Mouse (Mus musculus): ENCODE data around the gene Mtif3. TPM values are rescaled to one million over a fixed set of nuclear protein-coding genes. Genes with fewer than 3 reads are reported as not detected.
"Not testable (repeated sequence)": the region's sequence is repeated elsewhere in the genome, so short reads cannot be mapped to it uniquely, and the experiment has no call there.

Gene Mtif3
- polyA plus RNA-seq, 1 experiment from 2014 or later: 39.6 TPM

DNA sequence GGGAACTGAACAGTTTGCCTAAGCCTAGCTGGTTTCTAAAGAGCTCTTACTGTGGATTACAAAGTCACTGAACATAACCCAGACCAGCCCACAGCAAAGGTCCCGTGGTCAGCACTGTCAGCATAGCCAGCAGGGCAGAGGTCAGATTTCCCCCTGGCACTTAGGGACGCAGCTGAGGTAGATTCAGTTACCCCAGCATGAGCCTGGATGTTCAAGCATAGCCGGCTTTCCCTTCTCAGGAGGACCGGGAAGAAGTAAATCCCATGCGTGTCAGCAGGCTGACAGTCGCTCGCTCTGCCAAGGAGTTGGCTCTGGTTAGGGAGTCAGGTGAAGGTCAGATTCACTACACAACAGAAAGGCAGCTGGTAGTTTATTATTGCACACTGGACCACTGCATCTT lies 9.0 kb downstream of the Mtif3 start:
- in situ Hi-C loops (cut with MboI; ENCODE audit: low pct_unique_long_range_greater_than_20kb): no loop called here
- ChIA-PET POLR2A (no interaction called here), CTCF (no interaction called here)
- no peaks in the 10 kb centered on the region for H3K27me3 ChIP-seq
- ATAC-seq (no peak), DNase-seq (ENCODE audit: low read depth, low spot score) (no peak)
- no peak for TF ChIP-seq CTCF (IDR thresholded peaks at IDR 0.05)

DNA sequence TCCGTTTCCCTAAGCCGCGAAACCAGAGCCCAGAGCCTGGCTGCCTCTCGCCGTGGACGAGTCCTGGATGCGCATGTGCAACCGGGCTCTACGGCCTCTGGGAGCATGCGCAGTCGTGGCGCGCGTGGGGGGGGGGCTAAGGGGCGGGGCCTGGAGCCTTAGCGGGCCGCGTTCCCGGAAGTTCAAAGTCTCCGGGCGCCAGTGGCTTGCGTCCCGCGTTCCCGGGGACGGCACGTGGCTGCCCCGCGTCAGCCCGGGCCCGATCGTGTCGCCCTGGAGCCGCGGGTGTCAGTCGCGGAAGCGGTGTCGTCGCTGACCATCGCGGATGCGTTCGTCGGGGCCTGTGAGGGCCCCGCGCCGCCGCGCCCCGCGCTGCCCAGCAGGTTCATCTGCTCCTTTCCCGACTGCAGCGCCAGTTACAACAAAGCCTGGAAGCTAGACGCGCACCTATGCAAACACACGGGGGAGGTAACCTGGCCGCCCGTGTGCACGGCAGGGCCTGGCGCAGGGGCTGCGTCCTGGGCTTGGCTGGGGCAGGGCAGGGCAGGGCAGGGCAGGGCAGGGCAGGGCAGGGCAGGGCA lies 15.0 kb downstream of the Mtif3 start, which contains the start of gene Gtf3a:
Gene Gtf3a (plus strand): TSS at position 150 of the 581 bp plus-strand sequence.
- peak; percentile 50 for DNase-seq (ENCODE audit: low read depth, low spot score)
- POLR2A ChIA-PET: interaction anchor here (1.0 kb wide), 2 partner anchors 9 to 11 kb away, joined by 3 read pairs; no protein-coding TSS in a partner anchor
- in situ Hi-C loops (cut with MboI; ENCODE audit: low pct_unique_long_range_greater_than_20kb): no loop called here

DNA sequence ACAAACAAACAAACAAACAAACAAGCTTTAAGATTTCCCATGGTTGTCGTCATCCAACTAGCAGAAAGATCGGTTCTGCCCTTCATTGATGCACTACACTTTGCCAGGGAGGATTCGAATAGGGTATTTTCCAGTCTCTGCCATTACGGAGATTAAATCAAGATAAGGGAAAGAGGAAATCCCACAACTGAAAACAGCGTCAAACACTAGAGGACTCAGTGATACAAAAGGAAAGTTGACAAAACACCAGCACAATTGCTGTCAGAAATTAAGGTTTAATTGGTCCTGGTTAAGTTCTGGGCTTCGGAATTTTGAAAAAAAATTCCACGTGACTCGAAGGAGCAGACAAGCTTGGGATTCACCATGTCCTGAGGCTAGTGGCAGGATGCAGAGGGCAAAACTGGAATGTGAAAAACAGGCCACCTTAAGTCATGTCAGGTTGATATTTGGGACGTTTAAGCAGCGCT lies 15.5 kb downstream of the Mtif3 start:
- in situ Hi-C loops (cut with MboI; ENCODE audit: low pct_unique_long_range_greater_than_20kb): no loop called here
- DNase-seq (ENCODE audit: low read depth, low spot score) (no peak), ATAC-seq (peak; percentile 2)
- CTCF ChIA-PET: interaction anchor here (1.3 kb wide), 1 partner anchor 13 kb away, joined by 3 read pairs; no protein-coding TSS in a partner anchor
- POLR2A ChIA-PET: interaction anchor here (0.6 to 1.0 kb wide), 2 partner anchors 8 to 75 kb away, joined by 3 to 7 read pairs; no protein-coding TSS in a partner anchor
- no peaks in the 10 kb centered on the region for H3K27me3 ChIP-seq
- TF ChIP-seq CTCF (IDR thresholded peaks at IDR 0.05): no peak

More for the DNA sequence above, 15.0 kb downstream of the Mtif3 start, which contains the start of gene Gtf3a:
- CTCF ChIA-PET: interaction anchor here (1.3 kb wide), 1 partner anchor 12 kb away, joined by 3 read pairs; no protein-coding TSS in a partner anchor
- H3K27me3 ChIP-seq: no peaks in the 10 kb centered on the region
- TF ChIP-seq CTCF (IDR thresholded peaks at IDR 0.05): no peak
- ATAC-seq: peak; percentile 64

DNA sequence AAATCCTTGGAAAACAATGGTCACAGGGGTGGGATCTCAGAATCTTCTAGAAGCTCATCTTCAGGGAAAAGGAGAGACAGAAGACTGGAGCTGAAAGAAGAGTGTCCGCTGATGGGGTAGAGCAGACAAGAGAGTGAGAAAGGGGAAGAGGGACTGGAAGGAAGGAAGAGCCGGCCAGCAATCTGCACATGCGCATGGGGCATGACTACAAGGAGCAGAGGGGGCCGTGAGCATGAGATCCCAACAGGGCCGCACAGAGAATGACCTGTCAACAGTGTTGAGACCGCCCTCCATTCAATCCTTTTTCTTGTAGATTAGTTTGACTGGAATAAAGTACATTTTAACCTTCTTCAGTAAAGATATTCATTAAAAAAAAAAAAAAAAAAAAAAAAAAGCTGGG lies 16.1 kb downstream of the Mtif3 start:
- in situ Hi-C loops (cut with MboI; ENCODE audit: low pct_unique_long_range_greater_than_20kb): no loop called here
- DNase-seq (ENCODE audit: low read depth, low spot score) (no peak), ATAC-seq (no peak)
- no peaks in the 10 kb centered on the region for H3K27me3 ChIP-seq
- ChIA-PET CTCF (interaction anchor here (1.1 to 1.3 kb wide), 2 partner anchors 13 to 280 kb away, joined by 3 to 4 read pairs; no protein-coding TSS in a partner anchor), POLR2A (interaction anchor here (0.6 kb wide), 2 partner anchors 74 to 355 kb away, joined by 3 to 7 read pairs; no protein-coding TSS in a partner anchor)
- TF ChIP-seq CTCF (IDR thresholded peaks at IDR 0.05): no peak

DNA sequence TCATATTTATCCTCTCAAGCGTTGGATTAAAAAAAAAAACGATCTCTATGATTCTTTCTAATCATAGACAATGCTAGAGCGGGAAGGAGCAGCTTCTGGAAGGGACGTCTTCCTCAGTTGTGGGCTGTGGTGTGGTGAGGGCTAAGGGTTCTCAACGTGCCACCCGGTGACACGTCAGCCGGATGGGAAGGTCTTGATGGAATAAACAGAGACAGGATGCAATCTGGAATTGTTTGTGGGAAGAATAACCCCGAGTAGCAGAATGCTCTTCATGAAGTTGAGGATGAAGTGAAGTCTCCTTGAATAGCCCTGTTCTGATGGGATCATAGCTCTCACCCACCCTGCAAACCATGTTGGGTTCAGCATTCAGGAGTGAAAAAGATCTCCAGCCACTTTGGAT lies 16.9 kb downstream of the Mtif3 start:
- no peak for DNase-seq (ENCODE audit: low read depth, low spot score)
- CTCF ChIA-PET: interaction anchor here (1.1 to 1.4 kb wide), 2 partner anchors 241 to 280 kb away, joined by 3 to 4 read pairs; no protein-coding TSS in a partner anchor
- no peak for ATAC-seq
- in situ Hi-C loops (cut with MboI; ENCODE audit: low pct_unique_long_range_greater_than_20kb): no loop called here
- POLR2A ChIA-PET: interaction anchor here (0.6 kb wide), 1 partner anchor 356 kb away, joined by 3 read pairs; no protein-coding TSS in a partner anchor
- TF ChIP-seq CTCF (IDR thresholded peaks at IDR 0.05): no peak
- no peaks in the 10 kb centered on the region for H3K27me3 ChIP-seq

DNA sequence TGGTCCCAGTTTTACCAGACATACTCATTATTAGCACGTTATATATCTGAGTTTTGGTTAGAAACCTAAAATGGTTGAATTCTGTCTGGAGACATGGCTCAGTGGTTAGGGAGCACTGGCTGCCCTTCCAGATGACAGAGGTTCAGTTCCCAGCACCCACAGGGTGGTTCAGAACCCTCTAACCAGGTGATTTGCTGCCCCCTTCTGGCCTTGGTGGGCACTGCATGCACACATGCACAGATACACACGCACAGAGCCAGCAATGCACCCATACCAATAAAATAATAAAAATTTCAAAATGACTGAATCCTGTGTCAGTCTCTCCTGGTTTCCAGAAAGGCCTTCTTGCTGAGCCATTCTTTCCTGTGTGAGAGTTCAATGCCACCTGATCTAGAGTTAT lies 19.0 kb downstream of the Mtif3 start:
- ATAC-seq: no peak

DNA sequence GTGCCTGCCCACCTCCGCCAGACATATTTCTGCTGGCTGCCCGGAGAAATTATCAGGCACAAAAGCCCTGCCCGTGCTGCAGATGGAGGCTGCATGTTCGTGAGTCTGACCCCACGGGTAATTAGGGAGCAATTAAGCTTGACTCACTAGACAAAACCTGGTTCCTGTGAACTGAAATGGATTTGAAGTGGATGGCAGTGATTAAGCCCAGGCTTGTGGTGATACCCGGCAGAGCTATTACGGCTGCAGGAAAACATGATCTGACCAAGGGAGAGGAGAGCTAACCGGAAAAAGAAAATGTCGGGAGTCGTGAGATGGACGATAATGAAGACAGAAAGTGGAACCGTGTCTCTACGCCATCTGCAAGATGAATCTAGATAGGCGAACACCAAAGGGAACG lies 20.6 kb downstream of the Mtif3 start:
- DNase-seq (ENCODE audit: low read depth, low spot score) (no peak), ATAC-seq (no peak)
- TF ChIP-seq CTCF (IDR thresholded peaks at IDR 0.05): no peak
- POLR2A ChIA-PET: interaction anchor here (0.5 to 0.7 kb wide), 2 partner anchors 19 to 23 kb away, joined by 3 read pairs; no protein-coding TSS in a partner anchor
- no peaks in the 10 kb centered on the region for H3K27me3 ChIP-seq
- CTCF ChIA-PET: interaction anchor here (0.9 to 1.9 kb wide), 3 partner anchors 8 to 350 kb away, joined by 3 to 8 read pairs (median 5); no protein-coding TSS in a partner anchor
- in situ Hi-C loops (cut with MboI; ENCODE audit: low pct_unique_long_range_greater_than_20kb): loop anchor here (5.0 kb wide), 1 partner anchor 284 kb away; no protein-coding TSS in a partner anchor

More for the DNA sequence above, 19.0 kb downstream of the Mtif3 start:
- in situ Hi-C loops (cut with MboI; ENCODE audit: low pct_unique_long_range_greater_than_20kb): loop anchor here (5.0 kb wide), 1 partner anchor 283 kb away; no protein-coding TSS in a partner anchor
- ChIA-PET POLR2A (no interaction called here), CTCF (no interaction called here)
- no peak for DNase-seq (ENCODE audit: low read depth, low spot score)
- TF ChIP-seq CTCF (IDR thresholded peaks at IDR 0.05): no peak
- no peaks in the 10 kb centered on the region for H3K27me3 ChIP-seq

DNA sequence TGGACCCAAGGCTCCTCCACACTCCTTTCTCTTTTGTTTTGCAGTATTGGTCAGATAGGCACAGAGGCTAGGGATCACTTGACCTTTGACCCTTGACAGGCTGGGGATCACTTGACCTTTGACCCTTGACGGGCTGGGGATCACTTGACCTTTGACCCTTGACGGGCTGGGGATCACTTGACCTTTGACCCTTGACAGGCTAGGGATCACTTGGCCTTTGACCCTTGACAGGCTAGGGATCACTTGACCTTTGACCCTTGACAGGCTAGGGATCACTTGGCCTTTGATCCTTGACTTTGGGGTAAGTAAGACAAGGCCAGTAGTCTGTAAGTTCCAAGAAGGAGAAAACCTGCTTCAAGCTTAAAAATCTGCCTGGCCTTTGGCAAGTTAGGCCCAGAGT lies 21.7 kb downstream of the Mtif3 start:
- ChIA-PET POLR2A (interaction anchor here (0.6 kb wide), 1 partner anchor 497 kb away, joined by 4 read pairs; no protein-coding TSS in a partner anchor), CTCF (interaction anchor here (1.5 to 2.1 kb wide), 3 partner anchors 37 to 351 kb away, joined by 4 to 8 read pairs (median 5); no protein-coding TSS in a partner anchor)
- in situ Hi-C loops (cut with MboI; ENCODE audit: low pct_unique_long_range_greater_than_20kb): loop anchor here (5.0 kb wide), 1 partner anchor 285 kb away; no protein-coding TSS in a partner anchor
- ATAC-seq; DNase-seq (ENCODE audit: low read depth, low spot score); H3K27me3 ChIP-seq: not testable (repeated sequence)

DNA sequence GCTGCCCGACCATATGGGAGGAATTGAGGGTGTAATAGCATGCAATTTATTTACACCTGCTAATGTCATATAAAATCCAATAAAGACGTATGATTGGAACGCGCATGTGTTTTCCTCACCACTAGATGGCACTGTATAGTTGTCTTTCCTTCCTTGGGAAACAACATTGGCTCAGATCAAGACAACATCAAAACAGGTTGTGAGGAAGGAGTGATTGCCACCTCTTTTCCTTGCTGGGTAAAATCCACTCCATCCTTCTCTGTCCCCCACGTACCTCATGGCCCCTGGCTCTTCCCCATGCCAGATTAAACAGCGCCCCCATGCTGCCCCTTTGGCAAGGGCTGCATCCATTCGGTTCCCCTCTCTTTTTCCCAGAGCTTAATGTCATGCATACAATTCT lies 23.4 kb downstream of the Mtif3 start:
- POLR2A ChIA-PET: interaction anchor here (1.1 kb wide), 1 partner anchor 9 kb away, joined by 3 read pairs; the partner anchor contains the start of gene Gtf3a
- CTCF ChIA-PET: interaction anchor here (0.6 to 2.7 kb wide), 12 partner anchors 14 to 378 kb away, joined by 3 to 18 read pairs (median 4); no protein-coding TSS in a partner anchor
- DNase-seq (ENCODE audit: low read depth, low spot score) (no peak), ATAC-seq (no peak)
- H3K27me3 ChIP-seq: no peaks in the 10 kb centered on the region
- peak; percentile 83 for TF ChIP-seq CTCF (IDR thresholded peaks at IDR 0.05)
- in situ Hi-C loops (cut with MboI; ENCODE audit: low pct_unique_long_range_greater_than_20kb): loop anchor here (5.0 kb wide), 1 partner anchor 287 kb away; no protein-coding TSS in a partner anchor

DNA sequence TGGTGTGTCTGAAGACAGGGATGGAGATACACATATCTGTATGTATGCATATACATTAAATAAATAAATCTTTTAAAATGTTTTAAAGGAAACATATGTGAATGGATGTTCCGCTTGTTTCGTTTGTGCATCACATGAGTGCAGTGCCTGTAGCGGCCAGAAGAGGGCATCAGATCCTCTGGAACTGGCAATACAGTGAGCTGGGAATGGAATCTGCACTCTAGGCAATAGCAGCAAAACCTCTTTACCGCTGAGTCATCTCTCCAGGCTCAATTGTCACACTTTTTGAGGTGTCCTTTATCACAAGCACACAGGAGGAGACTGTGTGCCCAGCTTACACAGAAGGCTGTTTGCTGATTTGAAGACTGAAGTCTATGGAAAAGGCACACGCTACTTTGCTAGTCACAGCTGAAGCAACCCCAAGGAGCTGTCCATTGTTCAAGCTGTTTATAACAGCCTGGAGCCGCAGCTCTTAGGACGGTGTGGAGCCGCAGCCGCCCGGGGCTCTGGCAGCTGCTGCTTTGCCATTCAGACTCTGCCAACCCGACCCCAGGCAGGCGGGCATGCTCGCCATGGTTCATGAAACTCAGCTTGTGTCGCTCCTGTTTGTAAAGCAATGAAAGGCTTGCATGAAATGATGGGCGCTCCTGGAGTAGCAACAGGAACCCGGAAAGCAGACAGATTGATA lies 24.3 kb downstream of the Mtif3 start:
- TF ChIP-seq CTCF (IDR thresholded peaks at IDR 0.05): peak; percentile 74
- DNase-seq (ENCODE audit: low read depth, low spot score) (no peak), ATAC-seq (no peak)
- POLR2A ChIA-PET: interaction anchor here (1.0 to 1.1 kb wide), 2 partner anchors 10 to 288 kb away, joined by 3 read pairs; partner anchors contain the start of gene Gtf3a
- in situ Hi-C loops (cut with MboI; ENCODE audit: low pct_unique_long_range_greater_than_20kb): no loop called here
- CTCF ChIA-PET: interaction anchor here (0.7 to 2.7 kb wide), 10 partner anchors 13 to 401 kb away, joined by 3 to 18 read pairs (median 4); no protein-coding TSS in a partner anchor
- no peaks in the 10 kb centered on the region for H3K27me3 ChIP-seq

All from Patski (cell line).